Mouse (Mus musculus) midbrain, embryonic 13.5 days (tissue): ENCODE data around the gene Arfgef2. TPM values are rescaled to one million over a fixed set of nuclear protein-coding genes. Genes with fewer than 3 reads are reported as not detected.

ENCODE experiments used
- ATAC-seq: fragments of 200-750 bp; cut with Nextera tagmentation; 2 replicates; pipeline ENCODE4 v1.8.0; 2017; ENCODE audit warnings: mild to moderate bottlenecking, moderate TSS enrichment, moderate library complexity
- H3K27ac ChIP-seq: fragments of 300-500 bp; sonication (generic); 2 replicates; pipeline ENCODE4 v1.5.1; 2015; ENCODE audit warnings: inconsistent platforms, mild to moderate bottlenecking, moderate library complexity
- H3K27me3 ChIP-seq: fragments of 300-500 bp; sonication (generic); 2 replicates; pipeline ENCODE4 v1.6.1; 2015; ENCODE audit warnings: mild to moderate bottlenecking, inconsistent platforms
- H3K36me3 ChIP-seq: fragments of 300-500 bp; sonication (generic); 2 replicates; pipeline ENCODE4 v1.6.1; 2015; ENCODE audit warnings: mild to moderate bottlenecking, inconsistent platforms
- H3K4me1 ChIP-seq: fragments of 300-500 bp; sonication (generic); replicated peaks from 2 replicates; pipeline ENCODE4 v1.6.1; 2015; ENCODE audit warnings: inconsistent platforms
- H3K4me2 ChIP-seq: fragments of 300-500 bp; sonication (generic); replicated peaks from 2 replicates; pipeline ENCODE4 v1.6.1; 2015; ENCODE audit warnings: moderate library complexity, mild to moderate bottlenecking, inconsistent platforms
- H3K4me3 ChIP-seq: fragments of 300-500 bp; sonication (generic); replicated peaks from 2 replicates; pipeline ENCODE4 v1.5.1; 2015; ENCODE audit warnings: mild to moderate bottlenecking, inconsistent platforms
- H3K9ac ChIP-seq: fragments of 300-500 bp; sonication (generic); replicated peaks from 2 replicates; pipeline ENCODE4 v1.6.1; 2015; ENCODE audit warnings: mild to moderate bottlenecking, inconsistent platforms
- H3K9me3 ChIP-seq: fragments of 300-500 bp; sonication (generic); 2 replicates; pipeline ENCODE4 v1.6.1; 2016; ENCODE audit warnings: mild to moderate bottlenecking, inconsistent platforms
- WGBS: fragments of 180-500 bp; shearing (Covaris S2); methylation state at CpG from one replicate; pipeline ENCODE4 v1.1.7; 2015; 5-methylcytosine and 5-hydroxymethylcytosine counted together
- polyA plus RNA-seq: library from polyadenylated mRNA; unstranded; fragments of >200 nt; fragmentation: Nextera tagmentation; extraction: Ambion mirVana; gene quantifications from 2 replicates; pipeline ENCODE4 v1.2.1, GENCODE M21; 2015

Gene Arfgef2
- polyA plus RNA-seq, 1 experiment from 2014 or later: 3.4 TPM

GRCm38 (mm10) chr2:166874675-166875280 lies 69.4 kb downstream of the Arfgef2 start:
- 83% methylated on average over 10 of the region's 10 CpGs for WGBS
- H3K9ac ChIP-seq: no peak overlapping the region
- peaks cover 74% of the 10 kb centered on the region for H3K36me3 ChIP-seq
- H3K9me3 ChIP-seq: no peaks in the 10 kb centered on the region
- H3K27me3 ChIP-seq: no peaks in the 10 kb centered on the region
- H3K4me1 ChIP-seq: no peaks in the 10 kb centered on the region
- no peak overlapping the region for H3K27ac ChIP-seq
- no peak overlapping the region for H3K4me2 ChIP-seq
- H3K4me3 ChIP-seq: no peak overlapping the region
- no peak for ATAC-seq

- WGBS: 93% methylated on average over 6 of the region's 6 CpGs
These were observed 70.2 kb downstream of the Arfgef2 start for GRCm38 (mm10) chr2:166875561-166875960.

GRCm38 (mm10) chr2:166876331-166876730 lies 70.9 kb downstream of the Arfgef2 start:
- H3K4me3 ChIP-seq: no peak overlapping the region
- peaks cover 58% of the 10 kb centered on the region for H3K36me3 ChIP-seq
- no peak overlapping the region for H3K27ac ChIP-seq
- H3K27me3 ChIP-seq: no peaks in the 10 kb centered on the region
- no peaks in the 10 kb centered on the region for H3K4me1 ChIP-seq
- no peak overlapping the region for H3K9ac ChIP-seq
- ATAC-seq: no peak
- H3K9me3 ChIP-seq: no peaks in the 10 kb centered on the region
- WGBS: 89% methylated on average over 10 of the region's 10 CpGs
- no peak overlapping the region for H3K4me2 ChIP-seq

More at GRCm38 (mm10) chr2:166875561-166875960, 70.2 kb downstream of the Arfgef2 start:
- Histone ChIP-seq H3K4me2 (no peak overlapping the region), H3K9me3 (no peaks in the 10 kb centered on the region), H3K4me1 (no peaks in the 10 kb centered on the region), H3K36me3 (peaks cover 66% of the 10 kb centered on the region), H3K27me3 (no peaks in the 10 kb centered on the region), H3K4me3 (no peak overlapping the region), H3K27ac (no peak overlapping the region), H3K9ac (no peak overlapping the region)
- ATAC-seq: no peak

GRCm38 (mm10) chr2:166885066-166885465 lies 79.7 kb downstream of the Arfgef2 start:
- Histone ChIP-seq H3K4me3 (no peak overlapping the region), H3K36me3 (peaks cover 28% of the 10 kb centered on the region), H3K27me3 (no peaks in the 10 kb centered on the region), H3K27ac (no peak overlapping the region), H3K9ac (no peak overlapping the region), H3K4me2 (no peak overlapping the region), H3K9me3 (no peaks in the 10 kb centered on the region), H3K4me1 (peaks cover 9% of the 10 kb centered on the region)
- 88% methylated on average over 7 of the region's 7 CpGs for WGBS
- ATAC-seq: no peak

GRCm38 (mm10) chr2:166885619-166886018 lies 80.2 kb downstream of the Arfgef2 start:
- 76% methylated on average over 10 of the region's 10 CpGs for WGBS
- H3K27ac ChIP-seq: no peak overlapping the region
- no peaks in the 10 kb centered on the region for H3K9me3 ChIP-seq
- ATAC-seq: no peak
- no peak overlapping the region for H3K4me3 ChIP-seq
- H3K4me2 ChIP-seq: no peak overlapping the region
- H3K36me3 ChIP-seq: peaks cover 30% of the 10 kb centered on the region
- no peak overlapping the region; the same call in 1 of the 2 replicates for H3K9ac ChIP-seq
- H3K4me1 ChIP-seq: peaks cover 9% of the 10 kb centered on the region
- H3K27me3 ChIP-seq: no peaks in the 10 kb centered on the region

- Histone ChIP-seq H3K4me2 (no peak overlapping the region), H3K9ac (no peak overlapping the region), H3K27me3 (no peaks in the 10 kb centered on the region), H3K27ac (no peak overlapping the region), H3K9me3 (no peaks in the 10 kb centered on the region), H3K4me1 (peaks cover 9% of the 10 kb centered on the region), H3K4me3 (no peak overlapping the region), H3K36me3 (peaks cover 30% of the 10 kb centered on the region)
- no peak for ATAC-seq
- 88% methylated on average over 3 of the region's 3 CpGs for WGBS
These were observed 80.8 kb downstream of the Arfgef2 start for GRCm38 (mm10) chr2:166886231-166886630.

GRCm38 (mm10) chr2:166887816-166888215 lies 82.4 kb downstream of the Arfgef2 start:
- ATAC-seq: peak; percentile 66; the same call in 1 of the 2 replicates
- Histone ChIP-seq H3K36me3 (peaks cover 32% of the 10 kb centered on the region), H3K4me3 (no peak overlapping the region), H3K4me2 (no peak overlapping the region), H3K4me1 (peaks cover 9% of the 10 kb centered on the region), H3K9me3 (no peaks in the 10 kb centered on the region), H3K27ac (no peak overlapping the region; the same call in 1 of the 2 replicates), H3K27me3 (no peaks in the 10 kb centered on the region), H3K9ac (no peak overlapping the region)
- 14% methylated on average over 11 of the region's 11 CpGs for WGBS

GRCm38 (mm10) chr2:166891366-166891880 lies 86.0 kb downstream of the Arfgef2 start:
- Histone ChIP-seq H3K9me3 (no peaks in the 10 kb centered on the region), H3K4me2 (no peak overlapping the region), H3K27ac (no peak overlapping the region), H3K4me3 (no peak overlapping the region), H3K27me3 (no peaks in the 10 kb centered on the region), H3K36me3 (peaks cover 36% of the 10 kb centered on the region), H3K4me1 (peaks cover 9% of the 10 kb centered on the region), H3K9ac (no peak overlapping the region)
- WGBS: 69% methylated on average over 9 of the region's 9 CpGs
- no peak for ATAC-seq

- H3K27me3 ChIP-seq: no peaks in the 10 kb centered on the region
- H3K4me3 ChIP-seq: no peak overlapping the region
- no peak overlapping the region for H3K4me2 ChIP-seq
- peaks cover 33% of the 10 kb centered on the region for H3K36me3 ChIP-seq
- H3K4me1 ChIP-seq: peaks cover 9% of the 10 kb centered on the region
- H3K27ac ChIP-seq: no peak overlapping the region
- WGBS: 96% methylated on average over 8 of the region's 8 CpGs
- H3K9ac ChIP-seq: no peak overlapping the region
- no peaks in the 10 kb centered on the region for H3K9me3 ChIP-seq
- ATAC-seq: no peak
These were observed 86.8 kb downstream of the Arfgef2 start for GRCm38 (mm10) chr2:166892158-166892680.

- Histone ChIP-seq H3K27ac (no peak overlapping the region), H3K4me1 (0 out of 2 replicates have a peak, but pooled peaks cover 3% of the 10 kb centered on the region), H3K9me3 (no peaks in the 10 kb centered on the region), H3K4me3 (no peak overlapping the region), H3K36me3 (peaks cover 33% of the 10 kb centered on the region), H3K4me2 (no peak overlapping the region), H3K9ac (no peak overlapping the region), H3K27me3 (no peaks in the 10 kb centered on the region)
- ATAC-seq: no peak
- 93% methylated on average over 5 of the region's 5 CpGs for WGBS
These were observed 87.6 kb downstream of the Arfgef2 start for GRCm38 (mm10) chr2:166893036-166893435.

- Histone ChIP-seq H3K36me3 (peaks cover 28% of the 10 kb centered on the region), H3K27ac (peak overlapping the region; percentile 51), H3K4me3 (no peak overlapping the region), H3K4me2 (no peak overlapping the region), H3K9ac (no peak overlapping the region), H3K4me1 (no peaks in the 10 kb centered on the region), H3K27me3 (no peaks in the 10 kb centered on the region), H3K9me3 (no peaks in the 10 kb centered on the region)
- 70% methylated on average over 13 of the region's 13 CpGs for WGBS
- no peak for ATAC-seq
These were observed 91.0 kb downstream of the Arfgef2 start for GRCm38 (mm10) chr2:166896368-166896767.

GRCm38 (mm10) chr2:166896974-166897373 lies 91.6 kb downstream of the Arfgef2 start:
- H3K4me3 ChIP-seq: no peak overlapping the region
- H3K4me1 ChIP-seq: no peaks in the 10 kb centered on the region
- H3K36me3 ChIP-seq: peaks cover 25% of the 10 kb centered on the region
- H3K27ac ChIP-seq: peak overlapping the region; percentile 51; the same call in 1 of the 2 replicates
- 89% methylated on average over 12 of the region's 12 CpGs for WGBS
- no peak overlapping the region for H3K4me2 ChIP-seq
- H3K9ac ChIP-seq: no peak overlapping the region
- H3K9me3 ChIP-seq: no peaks in the 10 kb centered on the region
- no peak for ATAC-seq
- no peaks in the 10 kb centered on the region for H3K27me3 ChIP-seq
